Mouse (Mus musculus) embryonic fibroblast, embryonic 13.5 days (primary cell): ENCODE results near the gene Ntm.

Source experiments
- CTCF ChIP-seq: IDR thresholded peaks from 2 replicates; pipeline ENCODE4 v1.5.1; 2011; ENCODE audit warnings: mild to moderate bottlenecking, control low read depth, low read length, moderate library complexity, borderline replicate concordance; ENCODE audit not compliant: insufficient read depth
- POLR2A ChIP-seq: IDR thresholded peaks from 2 replicates; pipeline ENCODE4 v1.6.1; 2011; ENCODE audit warnings: low read depth, mild to moderate bottlenecking, control low read depth, low read length, moderate library complexity

GRCm38 (mm10) chr9:29244006-29244405 lies 718.9 kb downstream of the Ntm start:
- TF ChIP-seq POLR2A (no peak), CTCF (no peak)
